21 mouse cellular contexts compared by ENCODE assay signal in the genomic region with DNA sequence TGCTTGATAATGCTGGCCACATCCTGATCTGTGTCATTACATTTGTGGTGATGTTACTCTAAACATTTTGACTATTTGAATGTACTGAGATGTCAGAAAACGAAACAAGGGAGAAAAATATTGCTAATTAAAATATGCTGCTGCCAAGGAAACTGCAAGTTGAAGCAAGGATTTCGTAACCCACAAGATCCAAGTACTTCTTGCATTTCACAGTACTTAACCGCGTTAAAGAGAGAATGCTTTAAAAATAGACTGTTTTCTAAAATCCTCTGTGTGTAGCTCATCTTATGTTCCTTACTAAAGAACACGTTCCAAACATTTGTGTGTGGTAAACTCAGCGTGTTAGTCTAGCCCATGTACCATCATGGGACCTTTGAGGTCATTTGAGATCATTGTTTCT.
DNase-seq lines count a peak whose midpoint lies in the region; ATAC-seq and TF ChIP-seq lines count a peak whose summit lies in the region.
"Had no signal": no experiment of that assay in that cellular context is flagged by ENCODE, and none has a peak within 500 bp of the region (broad histone marks: within the 10 kb centered on the region; RNA-seq: fewer than 3 reads in every experiment).

No protein-coding gene starts in this region.

- no peak overlapping the region for H3K27ac ChIP-seq in lung, postnatal 0 days (ENCODE audit: low read length)
- H3K27ac ChIP-seq in CH12.LX (ENCODE audit: insufficient read depth, low read depth) = no peak overlapping the region
- H3K27ac ChIP-seq in hindbrain, embryonic 11.5 days (ENCODE audit: low read depth, low read length) = no peak overlapping the region
- H3K27ac ChIP-seq: forebrain, embryonic 10.5 days; hindbrain, embryonic 12.5 days; limb, embryonic 13.5 days; liver, embryonic 14.5 days; midbrain, embryonic 12.5 days; neural tube, embryonic 12.5 days; stomach, embryonic 15.5 days had no signal

- peak; percentile 48 for ATAC-seq in lung, postnatal 0 days
- ATAC-seq in granulocyte monocyte progenitor cell, adult 5-6 weeks (replicated peaks; ENCODE audit: poor library complexity, severe bottlenecking) = peak; percentile 52
- no peak for ATAC-seq in hindbrain, embryonic 11.5 days (ENCODE audit: low FRiP score)
- ATAC-seq: forebrain, postnatal 0 days had no signal

- no peak overlapping the region for H3K4me3 ChIP-seq in lung, postnatal 0 days (ENCODE audit: low read depth, low read length)
- no peak overlapping the region for H3K4me3 ChIP-seq in CH12.LX (replicated peaks in 1 of 3; ENCODE audit: low read depth in 2 of 3, low read length in 2 of 3, poor library complexity in 1 of 3)
- no peak overlapping the region for H3K4me3 ChIP-seq in hindbrain, embryonic 11.5 days (ENCODE audit: low read depth, low read length)
- H3K4me3 ChIP-seq: forebrain, embryonic 10.5 days; hindbrain, embryonic 12.5 days; limb, embryonic 13.5 days; midbrain, embryonic 12.5 days; neural tube, embryonic 12.5 days; stomach, embryonic 15.5 days had no signal

- peak; percentile 88 for DNase-seq in lung, postnatal 0 days (ENCODE audit: low spot score)
- DNase-seq in lung, postnatal 14 days = no peak
- peak; percentile 8 for DNase-seq in CH12.LX (ENCODE audit: extremely low read depth)
- peak; percentile 12 for DNase-seq in splenic B cell, adult 2 months (ENCODE audit: low read depth, low spot score)
- no peak for DNase-seq in kidney, adult 8-10 months
- no peak for DNase-seq in hindbrain, embryonic 11.5 days (ENCODE audit: low spot score)
- DNase-seq: adrenal gland, postnatal 36 days; cerebellum, adult 2 months; cerebellum, postnatal 36 days; forebrain, postnatal 0 days; kidney, adult 9 months; kidney, postnatal 25 days; layer of hippocampus, adult 9-11 months had no signal

- WGBS in lung, postnatal 0 days = 51% methylated on average over 6 of the region's 6 CpGs
- 90% methylated on average over 6 of the region's 6 CpGs for WGBS in hindbrain, embryonic 11.5 days

- TF ChIP-seq CTCF in lung, postnatal 0 days (IDR thresholded peaks at IDR 0.05) = no peak
- no peak for TF ChIP-seq CTCF in CH12.LX (conservative IDR thresholded peaks at IDR 0.05 in 1 of 2, IDR thresholded peaks at IDR 0.05 in 1 of 2; ENCODE audit: low read depth in 2 of 2, low read length in 2 of 2)

- dilution Hi-C loops in CH12.LX (cut with MboI; ENCODE audit: extremely low pct_ligation_motif_present, extremely low pct_unique_long_range_greater_than_20kb, low sequenced_read_pairs) = no loop called here

- TF ChIP-seq RAD21 in CH12.LX (IDR thresholded peaks at IDR 0.05; ENCODE audit: low read depth, low read length) = no peak

- H3K9me3 ChIP-seq in lung, postnatal 0 days (ENCODE audit: low read length) = no peaks in the 10 kb centered on the region
- H3K9me3 ChIP-seq in CH12.LX (replicated peaks; ENCODE audit: low read length) = no peaks in the 10 kb centered on the region
- no peaks in the 10 kb centered on the region for H3K9me3 ChIP-seq in hindbrain, embryonic 11.5 days (ENCODE audit: control insufficient read depth, low read length)
- H3K9me3 ChIP-seq: forebrain, embryonic 10.5 days; hindbrain, embryonic 12.5 days; limb, embryonic 13.5 days; midbrain, embryonic 12.5 days; neural tube, embryonic 12.5 days; stomach, embryonic 15.5 days had no signal

- H3K27me3 ChIP-seq in lung, postnatal 0 days (replicated peaks; ENCODE audit: insufficient read depth, low read length) = no peaks in the 10 kb centered on the region
- no peaks in the 10 kb centered on the region for H3K27me3 ChIP-seq in CH12.LX (replicated peaks)
- H3K27me3 ChIP-seq in splenic B cell, adult 2 months (ENCODE audit: control insufficient read depth, insufficient read depth, low read length, poor library complexity, severe bottlenecking) = no peaks in the 10 kb centered on the region
- no peaks in the 10 kb centered on the region for H3K27me3 ChIP-seq in hindbrain, embryonic 11.5 days (ENCODE audit: control insufficient read depth, insufficient read depth, low read length)
- H3K27me3 ChIP-seq: hindbrain, embryonic 12.5 days; limb, embryonic 13.5 days; midbrain, embryonic 12.5 days; neural tube, embryonic 12.5 days; stomach, embryonic 15.5 days had no signal

- no peak for TF ChIP-seq POLR2A in CH12.LX (IDR thresholded peaks at IDR 0.05; ENCODE audit: low read depth, low read length)

- no peaks in the 10 kb centered on the region for H3K79me2 ChIP-seq in CH12.LX (replicated peaks; ENCODE audit: control insufficient read depth, extremely low read depth, insufficient read depth, poor library complexity, severe bottlenecking)

- no peak overlapping the region for H3K4me2 ChIP-seq in lung, postnatal 0 days (replicated peaks; ENCODE audit: low read depth, low read length)
- H3K4me2 ChIP-seq in CH12.LX (ENCODE audit: insufficient read depth, low read depth, poor library complexity, severe bottlenecking) = peak overlapping the region; percentile 56
- no peak overlapping the region for H3K4me2 ChIP-seq in hindbrain, embryonic 11.5 days (replicated peaks; ENCODE audit: low read depth, low read length)
- H3K4me2 ChIP-seq: hindbrain, embryonic 12.5 days; limb, embryonic 13.5 days; midbrain, embryonic 12.5 days; neural tube, embryonic 12.5 days; stomach, embryonic 15.5 days had no signal

- H3K9ac ChIP-seq in lung, postnatal 0 days (replicated peaks; ENCODE audit: low read depth) = no peak overlapping the region
- H3K9ac ChIP-seq in CH12.LX (ENCODE audit: insufficient read depth, low read depth) = no peak overlapping the region
- H3K9ac ChIP-seq in hindbrain, embryonic 11.5 days (ENCODE audit: low read depth, low read length) = no peak overlapping the region
- H3K9ac ChIP-seq: forebrain, postnatal 0 days; hindbrain, embryonic 12.5 days; limb, embryonic 13.5 days; liver, embryonic 14.5 days; midbrain, embryonic 12.5 days; neural tube, embryonic 12.5 days; stomach, embryonic 15.5 days had no signal

- H3K4me1 ChIP-seq in lung, postnatal 0 days (ENCODE audit: insufficient read depth, low read depth, low read length) = no peaks in the 10 kb centered on the region
- H3K4me1 ChIP-seq in CH12.LX (ENCODE audit: control insufficient read depth in 1 of 2, insufficient read depth in 2 of 2) = peaks cover 2 to 32% of the 10 kb centered on the region in 2 experiments; a peak in 2 of 4 replicates
- no peaks in the 10 kb centered on the region for H3K4me1 ChIP-seq in hindbrain, embryonic 11.5 days (replicated peaks; ENCODE audit: control insufficient read depth, insufficient read depth, low read length)
- H3K4me1 ChIP-seq: forebrain, embryonic 10.5 days; hindbrain, embryonic 12.5 days; limb, embryonic 13.5 days; midbrain, embryonic 12.5 days; neural tube, embryonic 12.5 days; stomach, embryonic 15.5 days had no signal

- no peaks in the 10 kb centered on the region for H3K36me3 ChIP-seq in lung, postnatal 0 days (ENCODE audit: insufficient read depth, low read length)
- peaks cover 0 to 17% of the 10 kb centered on the region in 2 experiments for H3K36me3 ChIP-seq in CH12.LX (replicated peaks in 1 of 2; ENCODE audit: control insufficient read depth in 1 of 2, insufficient read depth in 1 of 2, low read length in 1 of 2)
- H3K36me3 ChIP-seq in splenic B cell, adult 2 months (ENCODE audit: control insufficient read depth, insufficient read depth, low read length, poor library complexity, severe bottlenecking) = peaks cover 3% of the 10 kb centered on the region; the same call in 1 of the 2 replicates
- H3K36me3 ChIP-seq in hindbrain, embryonic 11.5 days (ENCODE audit: control insufficient read depth, insufficient read depth, low read length) = no peaks in the 10 kb centered on the region
- H3K36me3 ChIP-seq: neural tube, embryonic 12.5 days had no signal

- TF ChIP-seq EP300 in lung, postnatal 0 days (IDR thresholded peaks at IDR 0.05) = peak; percentile 49; the same call in 1 of the 2 replicates
- no peak for TF ChIP-seq EP300 in CH12.LX (IDR thresholded peaks at IDR 0.05; ENCODE audit: low read length)

- in situ Hi-C loops in CH12.LX (cut with MboI; ENCODE audit: low pct_ligation_motif_present, low pct_unique_long_range_greater_than_20kb, low sequenced_read_pairs) = loop anchor here (10.0 kb wide), 1 partner anchor 139 kb away; no protein-coding TSS in a partner anchor

TF ChIP-seq in CH12.LX, 34 proteins besides CTCF, POLR2A, EP300 and RAD21:
- TF ChIP-seq HCFC1 (IDR thresholded peaks at IDR 0.05; ENCODE audit: low read depth, low read length) (no peak), MAFK (IDR thresholded peaks at IDR 0.05; ENCODE audit: insufficient replicate concordance, low read length) (no peak), POLR2AphosphoS2 (IDR thresholded peaks at IDR 0.05; ENCODE audit: low read depth, low read length) (no peak)

Comparison
In these comparisons a context has a peak if more than half of its experiments do, and no peak if none do; other contexts are left out.
1. DNase-seq: peak in lung, postnatal 0 days (single experiment), CH12.LX (single experiment) and splenic B cell, adult 2 months (single experiment); none in lung, postnatal 14 days (single experiment), kidney, adult 8-10 months (0 of 2) and hindbrain, embryonic 11.5 days (single experiment).